Mouse (Mus musculus) heart, embryonic 13.5 days (tissue): ENCODE data around the gene Ctrl. TPM values are rescaled to one million over a fixed set of nuclear protein-coding genes. Genes with fewer than 3 reads are reported as not detected.

ENCODE experiments used
- ATAC-seq: fragments of 200-750 bp; cut with Nextera tagmentation; 2 replicates; pipeline ENCODE4 v1.8.0; 2017; ENCODE audit warnings: moderate TSS enrichment; ENCODE audit not compliant: insufficient number of reproducible peaks, low FRiP score, low TSS enrichment; ENCODE audit errors: extremely low read depth
- H3K27ac ChIP-seq: fragments of 300-500 bp; sonication (generic); replicated peaks from 2 replicates; pipeline ENCODE4 v1.5.1; 2015; ENCODE audit warnings: moderate library complexity, mild to moderate bottlenecking, inconsistent platforms
- H3K27me3 ChIP-seq: fragments of 300-500 bp; sonication (generic); replicated peaks from 2 replicates; pipeline ENCODE4 v1.6.1; 2015; ENCODE audit warnings: mild to moderate bottlenecking, inconsistent platforms
- H3K36me3 ChIP-seq: fragments of 300-500 bp; sonication (generic); 2 replicates; pipeline ENCODE4 v1.6.1; 2015; ENCODE audit warnings: mild to moderate bottlenecking, inconsistent platforms
- H3K4me1 ChIP-seq: fragments of 300-500 bp; sonication (generic); 2 replicates; pipeline ENCODE4 v1.6.1; 2015; ENCODE audit warnings: inconsistent platforms
- H3K4me2 ChIP-seq: fragments of 300-500 bp; sonication (generic); 2 replicates; pipeline ENCODE4 v1.6.1; 2015; ENCODE audit warnings: inconsistent platforms, mild to moderate bottlenecking, moderate library complexity
- H3K4me3 ChIP-seq: fragments of 300-500 bp; sonication (generic); 2 replicates; pipeline ENCODE4 v1.5.1; 2015; ENCODE audit warnings: moderate library complexity, mild to moderate bottlenecking, inconsistent platforms
- H3K9ac ChIP-seq: fragments of 300-500 bp; sonication (generic); 2 replicates; pipeline ENCODE4 v1.6.1; 2015; ENCODE audit warnings: inconsistent platforms, mild to moderate bottlenecking, moderate library complexity
- H3K9me3 ChIP-seq: fragments of 300-500 bp; sonication (generic); 2 replicates; pipeline ENCODE4 v1.6.1; 2016; ENCODE audit warnings: inconsistent platforms
- WGBS: fragments of 180-500 bp; shearing (Covaris S2); methylation state at CpG from one replicate; pipeline ENCODE4 v1.1.7; 2015; ENCODE audit warnings: mixed read lengths; 5-methylcytosine and 5-hydroxymethylcytosine counted together
- microRNA-seq: library from miRNA; unstranded; fragments of <30 nt; microRNA quantifications from one replicate; pipeline ENCODE4, GENCODE M21; 2016
- polyA plus RNA-seq: library from polyadenylated mRNA; unstranded; fragments of >200 nt; fragmentation: Nextera tagmentation; extraction: Ambion mirVana; gene quantifications from 2 replicates; pipeline ENCODE4 v1.2.1, GENCODE M21; 2015

Ctrl gene
- polyA plus RNA-seq, 1 experiment from 2014 or later: 1.1 TPM

DNA sequence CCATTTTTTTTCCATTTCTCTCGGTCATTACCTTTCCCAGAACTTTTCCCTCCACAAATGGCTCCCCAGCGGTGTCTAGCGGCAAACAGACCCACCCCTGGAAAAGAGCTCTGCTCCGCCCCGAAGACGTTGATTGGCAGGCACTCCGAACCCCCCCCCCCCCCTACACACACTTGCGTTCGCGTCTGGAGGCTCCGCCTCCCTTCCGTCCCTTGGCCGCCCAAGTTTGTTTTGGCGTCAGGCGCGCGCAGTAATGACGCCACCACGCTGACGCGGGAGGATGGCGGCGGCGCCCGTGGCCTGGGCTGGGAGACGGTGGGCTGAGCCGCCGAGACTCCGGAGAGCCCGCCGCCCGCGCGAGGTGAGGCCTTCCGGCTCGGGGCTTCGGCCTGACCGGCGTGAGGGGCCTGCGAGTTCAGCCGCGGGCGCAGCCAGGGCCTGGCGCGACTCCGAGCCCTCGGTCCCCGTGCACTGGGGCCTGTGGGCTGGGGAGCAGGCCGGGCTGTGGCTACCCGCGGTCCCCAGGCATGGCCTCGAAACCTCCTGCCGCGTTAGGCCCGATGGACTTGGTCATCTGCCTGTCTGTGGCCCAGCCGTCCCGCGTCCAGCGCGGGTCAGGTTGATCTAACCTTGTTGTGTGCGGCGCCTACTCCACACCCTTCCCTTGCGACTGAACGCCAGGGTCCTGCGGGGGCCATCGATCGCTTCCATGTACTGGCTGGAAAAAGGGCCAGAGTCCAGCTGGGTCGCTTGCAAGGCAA lies 33.3 kb downstream of the Ctrl start, which contains the start of gene Pskh1:
Gene Pskh1, plus strand, starts transcription at position 262 of the 761 bp plus-strand sequence.
- peak; percentile 98 for ATAC-seq
- WGBS: under 1% methylated on average over 66 of the region's 68 CpGs
- peaks cover 9% of the 10 kb centered on the region for H3K36me3 ChIP-seq
- peak within 1 kb of the TSS; percentile 93 for H3K27ac ChIP-seq
- peak within 1 kb of the TSS; percentile 83 for H3K4me3 ChIP-seq
- peak within 1 kb of the TSS; percentile 99 for H3K9ac ChIP-seq
- H3K4me2 ChIP-seq: peak within 1 kb of the TSS; percentile 91
- H3K4me1 ChIP-seq: peaks cover 14% of the 10 kb centered on the region
- H3K9me3 ChIP-seq: no peaks in the 10 kb centered on the region
- H3K27me3 ChIP-seq: no peaks in the 10 kb centered on the region

- peaks cover 22% of the 10 kb centered on the region for H3K4me1 ChIP-seq
- no peaks in the 10 kb centered on the region for H3K27me3 ChIP-seq
- no peak overlapping the region for H3K27ac ChIP-seq
- WGBS: 63% methylated on average over 9 of the region's 9 CpGs
- no peak for ATAC-seq
- no peak overlapping the region for H3K4me3 ChIP-seq
- no peak overlapping the region for H3K9ac ChIP-seq
- H3K36me3 ChIP-seq: peaks cover 11% of the 10 kb centered on the region; the same call in 1 of the 2 replicates
- H3K9me3 ChIP-seq: no peaks in the 10 kb centered on the region
- no peak overlapping the region for H3K4me2 ChIP-seq
Measured at GRCm38 (mm10) chr8:105897801-105898480, 35.7 kb downstream of the Ctrl start.

- ATAC-seq: peak; percentile 73; the same call in 1 of the 2 replicates
- H3K4me2 ChIP-seq: peak within 1 kb of the TSS; percentile 31; the same call in 1 of the 2 replicates
- H3K27me3 ChIP-seq: no peaks in the 10 kb centered on the region
- WGBS: 8% methylated on average over 11 of the region's 11 CpGs
- no peaks in the 10 kb centered on the region for H3K9me3 ChIP-seq
- H3K4me1 ChIP-seq: peaks cover 8% of the 10 kb centered on the region
- peak within 1 kb of the TSS; percentile 20; the same call in 1 of the 2 replicates for H3K9ac ChIP-seq
- peak within 1 kb of the TSS; percentile 20; the same call in 1 of the 2 replicates for H3K27ac ChIP-seq
- H3K4me3 ChIP-seq: no peak within 1 kb of the TSS
- peaks cover 57% of the 10 kb centered on the region for H3K36me3 ChIP-seq
Measured at GRCm38 (mm10) chr8:105893339-105893738, 40.3 kb downstream of the Ctrl start, which contains the start of gene Nrn1l. Nrn1l (plus strand) TSS chr8:105893567.

GRCm38 (mm10) chr8:105892432-105892831 lies 41.2 kb downstream of the Ctrl start:
- no peak overlapping the region for H3K4me2 ChIP-seq
- WGBS: 76% methylated on average over 6 of the region's 6 CpGs
- H3K36me3 ChIP-seq: peaks cover 66% of the 10 kb centered on the region
- no peak for ATAC-seq
- peaks cover 8% of the 10 kb centered on the region for H3K4me1 ChIP-seq
- H3K9ac ChIP-seq: no peak overlapping the region
- no peaks in the 10 kb centered on the region for H3K9me3 ChIP-seq
- no peak overlapping the region for H3K4me3 ChIP-seq
- H3K27ac ChIP-seq: no peak overlapping the region
- H3K27me3 ChIP-seq: no peaks in the 10 kb centered on the region

GRCm38 (mm10) chr8:105890870-105891269 lies 42.8 kb downstream of the Ctrl start:
- 90% methylated on average over 6 of the region's 6 CpGs for WGBS

GRCm38 (mm10) chr8:105889756-105890465 lies 43.8 kb downstream of the Ctrl start:
- peaks cover 8% of the 10 kb centered on the region for H3K4me1 ChIP-seq
- ATAC-seq: no peak
- H3K4me2 ChIP-seq: no peak overlapping the region
- 90% methylated on average over 12 of the region's 12 CpGs for WGBS
- no peak overlapping the region for H3K9ac ChIP-seq
- no peak overlapping the region for H3K4me3 ChIP-seq
- no peaks in the 10 kb centered on the region for H3K27me3 ChIP-seq
- peaks cover 86% of the 10 kb centered on the region for H3K36me3 ChIP-seq
- no peak overlapping the region for H3K27ac ChIP-seq
- H3K9me3 ChIP-seq: no peaks in the 10 kb centered on the region

More at GRCm38 (mm10) chr8:105890870-105891269, 42.8 kb downstream of the Ctrl start:
- Histone ChIP-seq H3K9me3 (no peaks in the 10 kb centered on the region), H3K4me2 (no peak overlapping the region), H3K27me3 (no peaks in the 10 kb centered on the region), H3K4me3 (no peak overlapping the region), H3K36me3 (peaks cover 82% of the 10 kb centered on the region), H3K27ac (no peak overlapping the region), H3K9ac (no peak overlapping the region), H3K4me1 (peaks cover 8% of the 10 kb centered on the region)
- no peak for ATAC-seq

Small RNAs within 50 kb of the gene (microRNA-seq; reads per million reads assigned to microRNA genes)
- gene Mir7074: not detected

Other genes with a start within 250 kb of the Ctrl start
- 0.27 TPM in 2 replicates for gene Carmil2, start 247.6 kb downstream of the Ctrl start, polyA plus RNA-seq
- 41.6 and 44.0 TPM in 2 replicates for gene Acd, start 232.8 kb downstream of the Ctrl start, polyA plus RNA-seq
- gene Pard6a, start 232.7 kb downstream of the Ctrl start, polyA plus RNA-seq: 11.6 and 11.9 TPM in 2 replicates
- gene 4933405L10Rik, start 226.2 kb downstream of the Ctrl start, polyA plus RNA-seq: not detected in 2 replicates
- gene Enkd1, start 225.7 kb downstream of the Ctrl start, polyA plus RNA-seq: 12.5 and 13.3 TPM in 2 replicates
- gene Gfod2, start 175.2 kb downstream of the Ctrl start, polyA plus RNA-seq: 9.6 and 12.1 TPM in 2 replicates
- gene Ranbp10, start 106.5 kb downstream of the Ctrl start, polyA plus RNA-seq: 9.2 and 9.8 TPM in 2 replicates
- gene Tsnaxip1, start 106.1 kb downstream of the Ctrl start, polyA plus RNA-seq: 0.19 TPM in 1 of 2 replicates, not detected in the other
- 37.1 and 40.5 TPM in 2 replicates for gene Cenpt, start 80.6 kb downstream of the Ctrl start, polyA plus RNA-seq
- 44.8 and 47.1 TPM in 2 replicates for gene Thap11, start 78.7 kb downstream of the Ctrl start, polyA plus RNA-seq
- gene Nutf2, start 73.3 kb downstream of the Ctrl start, polyA plus RNA-seq: 177 and 212 TPM in 2 replicates
- 28.9 and 30.6 TPM in 2 replicates for gene Edc4, start 53.0 kb downstream of the Ctrl start, polyA plus RNA-seq
- gene Nrn1l, start 40.3 kb downstream of the Ctrl start, polyA plus RNA-seq: 0.52 and 0.88 TPM in 2 replicates
- 23.6 and 24.6 TPM in 2 replicates for gene Pskh1, start 33.4 kb downstream of the Ctrl start, polyA plus RNA-seq
- gene Psmb10, start 4.6 kb upstream of the Ctrl start, polyA plus RNA-seq: 51.9 and 61.3 TPM in 2 replicates
- gene Lcat, start 9.5 kb upstream of the Ctrl start, polyA plus RNA-seq: 1.5 and 3.0 TPM in 2 replicates
- 37.7 and 39.4 TPM in 2 replicates for gene Slc12a4, start 32.2 kb upstream of the Ctrl start, polyA plus RNA-seq
- not detected in 2 replicates for gene Dpep3, start 45.6 kb upstream of the Ctrl start, polyA plus RNA-seq
- 16.4 and 16.7 TPM in 2 replicates for gene Dus2, start 57.5 kb upstream of the Ctrl start, polyA plus RNA-seq
- 0.22 and 0.35 TPM in 2 replicates for gene Dpep2nb, start 72.1 kb upstream of the Ctrl start, polyA plus RNA-seq
- gene Ddx28, start 78.0 kb upstream of the Ctrl start, polyA plus RNA-seq: 12.2 and 12.5 TPM in 2 replicates
- gene Nfatc3, start 125.0 kb upstream of the Ctrl start, polyA plus RNA-seq: 3.4 and 4.5 TPM in 2 replicates
- gene Esrp2, start 203.1 kb upstream of the Ctrl start, polyA plus RNA-seq: 1.7 and 2.4 TPM in 2 replicates
- 8.4 and 9.5 TPM in 2 replicates for gene Pla2g15, start 216.5 kb upstream of the Ctrl start, polyA plus RNA-seq
- gene Slc7a6, start 235.0 kb upstream of the Ctrl start, polyA plus RNA-seq: 31.9 and 37.6 TPM in 2 replicates